Mouse (Mus musculus): ENCODE data around the gene Zfp609.

Gene Zfp609

GRCm38 (mm10) chr9:65759256-65759655, 68.1 kb downstream of the Zfp609 start:
- peak; percentile 42 to 51 for DNase-seq

- no peak for DNase-seq
These were observed 69.5 kb downstream of the Zfp609 start for GRCm38 (mm10) chr9:65757826-65758225.

- DNase-seq, result no peak
These were observed 71.5 kb downstream of the Zfp609 start for GRCm38 (mm10) chr9:65755673-65756375.

GRCm38 (mm10) chr9:65755164-65755563, 72.2 kb downstream of the Zfp609 start:
- no peak for DNase-seq

GRCm38 (mm10) chr9:65752632-65753031, 74.7 kb downstream of the Zfp609 start:
- DNase-seq, result no peak

- DNase-seq, result no peak
These were observed 75.5 kb downstream of the Zfp609 start for GRCm38 (mm10) chr9:65751906-65752305.

- DNase-seq, result peak; percentile 65 to 77
These were observed 79.3 kb downstream of the Zfp609 start for GRCm38 (mm10) chr9:65748102-65748501.

- no peak for DNase-seq
These were observed 80.9 kb downstream of the Zfp609 start for GRCm38 (mm10) chr9:65746479-65746878.

GRCm38 (mm10) chr9:65745456-65745855, 81.9 kb downstream of the Zfp609 start:
- DNase-seq, result peak in 1 of 2 experiments; percentile 21

GRCm38 (mm10) chr9:65744171-65745082, 82.9 kb downstream of the Zfp609 start:
- DNase-seq, result peak; percentile 74 to 81

- no peak for DNase-seq
These were observed 83.6 kb downstream of the Zfp609 start for GRCm38 (mm10) chr9:65743809-65744170.

- DNase-seq, result peak in 1 of 2 experiments; percentile 17
These were observed 84.0 kb downstream of the Zfp609 start for GRCm38 (mm10) chr9:65743322-65743721.

GRCm38 (mm10) chr9:65742777-65743176, 84.6 kb downstream of the Zfp609 start:
- DNase-seq, result peak in 1 of 2 experiments; percentile 24

GRCm38 (mm10) chr9:65741066-65741852, 86.1 kb downstream of the Zfp609 start:
- no peak for DNase-seq

GRCm38 (mm10) chr9:65734931-65735330, 92.4 kb downstream of the Zfp609 start:
- DNase-seq, result no peak

- DNase-seq, result no peak
These were observed 98.8 kb downstream of the Zfp609 start for GRCm38 (mm10) chr9:65728588-65728987.

GRCm38 (mm10) chr9:65727491-65727890, 99.9 kb downstream of the Zfp609 start:
- DNase-seq, result no peak

- DNase-seq, result no peak
These were observed 100.9 kb downstream of the Zfp609 start for GRCm38 (mm10) chr9:65726431-65726830.

GRCm38 (mm10) chr9:65725291-65725622, 102.1 kb downstream of the Zfp609 start:
- DNase-seq, result no peak

- peak; percentile 67 to 72 for DNase-seq
These were observed 102.7 kb downstream of the Zfp609 start for GRCm38 (mm10) chr9:65724471-65725290.

- DNase-seq, result no peak
These were observed 106.2 kb downstream of the Zfp609 start for GRCm38 (mm10) chr9:65721161-65721566.

- no peak for DNase-seq
These were observed 109.2 kb downstream of the Zfp609 start for GRCm38 (mm10) chr9:65718195-65718594.
